Mouse (Mus musculus) embryonic fibroblast, embryonic 13.5 days (primary cell): Measurements from ENCODE around the gene Sh2d1b2.

Experiments used
- CTCF ChIP-seq: IDR thresholded peaks from 2 replicates; pipeline ENCODE4 v1.5.1; 2011; ENCODE audit warnings: mild to moderate bottlenecking, control low read depth, low read length, moderate library complexity, borderline replicate concordance; ENCODE audit not compliant: insufficient read depth
- POLR2A ChIP-seq: IDR thresholded peaks from 2 replicates; pipeline ENCODE4 v1.6.1; 2011; ENCODE audit warnings: low read depth, mild to moderate bottlenecking, control low read depth, low read length, moderate library complexity

DNA sequence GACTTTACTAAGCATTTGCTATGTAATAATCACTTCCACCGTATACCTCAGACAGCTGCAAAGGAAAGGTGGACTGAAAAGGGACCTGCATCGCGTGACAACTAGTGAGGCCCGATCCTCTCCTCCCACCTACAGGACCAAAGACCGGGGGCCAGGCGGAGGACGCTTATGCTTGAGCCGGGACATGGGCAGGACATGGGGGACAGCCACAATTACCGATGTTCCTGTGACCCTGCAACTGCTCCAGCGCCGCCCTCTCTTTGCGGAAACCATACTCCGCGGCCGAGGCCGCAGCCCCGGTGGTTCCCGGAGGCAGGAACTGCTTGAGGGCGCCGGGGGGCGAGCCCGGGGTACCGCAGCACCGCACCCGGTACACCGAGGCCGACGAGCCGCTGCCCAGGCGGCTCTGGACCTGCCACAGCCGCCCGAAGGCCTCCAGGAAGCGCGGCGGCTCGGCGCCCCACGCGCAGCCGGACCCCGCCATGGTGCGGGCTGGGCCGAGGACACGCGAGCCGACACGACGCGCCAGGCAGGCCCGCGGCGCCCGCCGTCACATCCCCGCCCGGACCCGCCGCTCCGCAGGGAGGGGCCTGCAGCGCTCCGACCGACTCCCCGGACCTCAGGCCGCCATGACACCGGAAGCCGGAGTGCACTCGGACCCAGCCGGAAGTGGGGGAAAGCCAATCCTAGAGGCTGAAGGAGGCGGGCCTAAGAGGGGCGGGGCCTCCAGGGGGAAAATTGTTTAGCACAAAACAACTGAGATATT lies 17.6 kb upstream of the Sh2d1b2 start, which contains the start of gene Uhmk1:
- TF ChIP-seq CTCF (no peak), POLR2A (peak; percentile 70)
